ENCODE assay signal across 8 mouse cellular contexts in genomic region chr11:117115346-117116219, GRCm38 (mm10). TPM values are rescaled to one million over a fixed set of nuclear protein-coding genes. Genes with fewer than 3 reads are reported as not detected.
DNase-seq lines count a peak whose midpoint lies in the region; ATAC-seq lines count a peak whose summit lies in the region.

No protein-coding gene starts in this region.

- no peaks in the 10 kb centered on the region for H3K27me3 ChIP-seq in heart, embryonic 14.5 days (ENCODE audit: control insufficient read depth, insufficient read depth, low read length)
- H3K27me3 ChIP-seq in limb, embryonic 11.5 days (ENCODE audit: control insufficient read depth, insufficient read depth, low read length): no peaks in the 10 kb centered on the region
- no peaks in the 10 kb centered on the region for H3K27me3 ChIP-seq in midbrain, embryonic 12.5 days

- H3K4me2 ChIP-seq in heart, embryonic 14.5 days (ENCODE audit: low read length): peak overlapping the region; percentile 82
- peak overlapping the region; percentile 71 for H3K4me2 ChIP-seq in limb, embryonic 11.5 days (ENCODE audit: low read depth, severe bottlenecking)
- peak overlapping the region; percentile 81 for H3K4me2 ChIP-seq in midbrain, embryonic 12.5 days (replicated peaks)

- DNase-seq in layer of hippocampus, adult 9-11 months: peak; percentile 73
- no peak for DNase-seq in layer of hippocampus, postnatal 25 days (ENCODE audit: extremely low spot score in 1 of 2, low spot score in 1 of 2)
- DNase-seq in MN1 (ENCODE audit: low spot score): peak; percentile 75
- peak; percentile 45 for DNase-seq in embryo, embryonic 9.5 days (ENCODE audit: extremely low spot score)
- no peak for DNase-seq in limb, embryonic 11.5 days (ENCODE audit: low spot score)
- DNase-seq in spleen, adult 12 weeks (ENCODE audit: low spot score): no peak

- H3K4me3 ChIP-seq in heart, embryonic 14.5 days (ENCODE audit: control insufficient read depth in 1 of 2, insufficient read depth in 1 of 2, low read depth in 1 of 2, low read length in 2 of 2): peak overlapping the region; percentile 71 to 92
- peak overlapping the region; percentile 87 for H3K4me3 ChIP-seq in limb, embryonic 11.5 days (ENCODE audit: low read depth, low read length)
- H3K4me3 ChIP-seq in midbrain, embryonic 12.5 days: peak overlapping the region; percentile 78

- H3K36me3 ChIP-seq in heart, embryonic 14.5 days (ENCODE audit: control insufficient read depth, insufficient read depth, low read length): peaks cover 16% of the 10 kb centered on the region
- H3K36me3 ChIP-seq in limb, embryonic 11.5 days (ENCODE audit: control insufficient read depth, insufficient read depth, low read length): no peaks in the 10 kb centered on the region
- H3K36me3 ChIP-seq in midbrain, embryonic 12.5 days: peaks cover 6% of the 10 kb centered on the region; the same call in 1 of the 2 replicates

- H3K9me3 ChIP-seq in heart, embryonic 14.5 days (ENCODE audit: control insufficient read depth, low read length): 0 out of 2 replicates have a peak, but pooled peaks cover 3% of the 10 kb centered on the region
- no peaks in the 10 kb centered on the region for H3K9me3 ChIP-seq in limb, embryonic 11.5 days (ENCODE audit: control insufficient read depth, low read length)
- H3K9me3 ChIP-seq in midbrain, embryonic 12.5 days: no peaks in the 10 kb centered on the region

- under 1% methylated on average over 51 of the region's 54 CpGs for WGBS in heart, embryonic 14.5 days
- WGBS in limb, embryonic 11.5 days: under 1% methylated on average over 47 of the region's 54 CpGs
- under 1% methylated on average over 53 of the region's 54 CpGs for WGBS in midbrain, embryonic 12.5 days

- peak overlapping the region; percentile 49 to 99 for H3K27ac ChIP-seq in heart, embryonic 14.5 days (replicated peaks in 1 of 2; ENCODE audit: control insufficient read depth in 1 of 2, insufficient read depth in 1 of 2, low read depth in 2 of 2, low read length in 2 of 2)
- H3K27ac ChIP-seq in limb, embryonic 11.5 days (replicated peaks; ENCODE audit: low read depth, low read length): peak overlapping the region; percentile 65; the same call in 1 of the 2 replicates
- H3K27ac ChIP-seq in midbrain, embryonic 12.5 days (replicated peaks): peak overlapping the region; percentile 99

- peaks cover 35 to 61% of the 10 kb centered on the region in 2 experiments for H3K4me1 ChIP-seq in heart, embryonic 14.5 days (ENCODE audit: control insufficient read depth in 2 of 2, insufficient read depth in 2 of 2, low read length in 2 of 2)
- H3K4me1 ChIP-seq in limb, embryonic 11.5 days (ENCODE audit: control insufficient read depth, insufficient read depth, low read length): peaks cover 33% of the 10 kb centered on the region
- peaks cover 52% of the 10 kb centered on the region for H3K4me1 ChIP-seq in midbrain, embryonic 12.5 days

- no peak; the same call in none of the 2 replicates for ATAC-seq in heart, embryonic 14.5 days (ENCODE audit: insufficient number of reproducible peaks, insufficient read depth, low FRiP score, low read depth)
- ATAC-seq in limb, embryonic 11.5 days (ENCODE audit: insufficient number of reproducible peaks, low FRiP score, low TSS enrichment, low read depth): peak; percentile 64
- peak; percentile 74; the same call in 1 of the 2 replicates for ATAC-seq in midbrain, embryonic 12.5 days (ENCODE audit: low FRiP score, low read depth)

- peak overlapping the region; percentile 94 for H3K9ac ChIP-seq in heart, embryonic 14.5 days (ENCODE audit: low read length)
- peak overlapping the region; percentile 84 for H3K9ac ChIP-seq in limb, embryonic 11.5 days (ENCODE audit: low read length)
- H3K9ac ChIP-seq in midbrain, embryonic 12.5 days (replicated peaks): peak overlapping the region; percentile 74

RNA-seq across cellular contexts. Expression of gene Sec14l1, which starts 0.6 kb away (rescaled TPM):
- 100 to 1,000 TPM; 216 to 234 TPM for total RNA-seq in layer of hippocampus, postnatal 25 days (2021)
- polyA plus RNA-seq in heart, embryonic 14.5 days (2014; fragmentation: Nextera tagmentation; extraction: Ambion mirVana): 33.2 and 34.2 TPM in 2 replicates
- polyA plus RNA-seq in limb, embryonic 11.5 days (2014; fragmentation: Nextera tagmentation; extraction: Ambion mirVana): 28.1 and 29.7 TPM in 2 replicates
- polyA plus RNA-seq in midbrain, embryonic 12.5 days (2016; fragmentation: Nextera tagmentation; extraction: Ambion mirVana): 63.7 and 68.9 TPM in 2 replicates

Comparison
In these comparisons a context has a peak if more than half of its experiments do, and no peak if none do; other contexts are left out.
1. DNase-seq: peak in layer of hippocampus, adult 9-11 months (single experiment), MN1 (single experiment) and embryo, embryonic 9.5 days (single experiment); none in layer of hippocampus, postnatal 25 days (0 of 2), limb, embryonic 11.5 days (single experiment) and spleen, adult 12 weeks (single experiment).
2. Peak in every context shown above with its lines, with median percentiles within 50 percentile points of each other: H3K27ac ChIP-seq, H3K4me2 ChIP-seq, H3K4me3 ChIP-seq and H3K9ac ChIP-seq.